Mouse (Mus musculus) heart, embryonic 13.5 days (tissue): ENCODE measurements around the gene Dpp8. TPM values are rescaled to one million over a fixed set of nuclear protein-coding genes. Genes with fewer than 3 reads are reported as not detected.
"Not testable (repeated sequence)": the region's sequence is repeated elsewhere in the genome, so short reads cannot be mapped to it uniquely, and the experiment has no call there.

Experiments used
- ATAC-seq: fragments of 200-750 bp; cut with Nextera tagmentation; 2 replicates; pipeline ENCODE4 v1.8.0; 2017; ENCODE audit warnings: moderate TSS enrichment; ENCODE audit not compliant: insufficient number of reproducible peaks, low FRiP score, low TSS enrichment; ENCODE audit errors: extremely low read depth
- H3K27ac ChIP-seq: fragments of 300-500 bp; sonication (generic); replicated peaks from 2 replicates; pipeline ENCODE4 v1.5.1; 2015; ENCODE audit warnings: moderate library complexity, mild to moderate bottlenecking, inconsistent platforms
- H3K27me3 ChIP-seq: fragments of 300-500 bp; sonication (generic); replicated peaks from 2 replicates; pipeline ENCODE4 v1.6.1; 2015; ENCODE audit warnings: mild to moderate bottlenecking, inconsistent platforms
- H3K36me3 ChIP-seq: fragments of 300-500 bp; sonication (generic); 2 replicates; pipeline ENCODE4 v1.6.1; 2015; ENCODE audit warnings: mild to moderate bottlenecking, inconsistent platforms
- H3K4me1 ChIP-seq: fragments of 300-500 bp; sonication (generic); 2 replicates; pipeline ENCODE4 v1.6.1; 2015; ENCODE audit warnings: inconsistent platforms
- H3K4me2 ChIP-seq: fragments of 300-500 bp; sonication (generic); 2 replicates; pipeline ENCODE4 v1.6.1; 2015; ENCODE audit warnings: inconsistent platforms, mild to moderate bottlenecking, moderate library complexity
- H3K4me3 ChIP-seq: fragments of 300-500 bp; sonication (generic); 2 replicates; pipeline ENCODE4 v1.5.1; 2015; ENCODE audit warnings: moderate library complexity, mild to moderate bottlenecking, inconsistent platforms
- H3K9ac ChIP-seq: fragments of 300-500 bp; sonication (generic); 2 replicates; pipeline ENCODE4 v1.6.1; 2015; ENCODE audit warnings: inconsistent platforms, mild to moderate bottlenecking, moderate library complexity
- H3K9me3 ChIP-seq: fragments of 300-500 bp; sonication (generic); 2 replicates; pipeline ENCODE4 v1.6.1; 2016; ENCODE audit warnings: inconsistent platforms
- WGBS: fragments of 180-500 bp; shearing (Covaris S2); methylation state at CpG from one replicate; pipeline ENCODE4 v1.1.7; 2015; ENCODE audit warnings: mixed read lengths; 5-methylcytosine and 5-hydroxymethylcytosine counted together
- polyA plus RNA-seq: library from polyadenylated mRNA; unstranded; fragments of >200 nt; fragmentation: Nextera tagmentation; extraction: Ambion mirVana; gene quantifications from 2 replicates; pipeline ENCODE4 v1.2.1, GENCODE M21; 2015

Gene Dpp8
- polyA plus RNA-seq, 1 experiment from 2014 or later: 26.1 TPM

- ATAC-seq: no peak
- Histone ChIP-seq H3K4me1 (peaks cover 44% of the 10 kb centered on the region), H3K27ac (no peak overlapping the region), H3K36me3 (no peaks in the 10 kb centered on the region), H3K9me3 (no peaks in the 10 kb centered on the region), H3K9ac (peak overlapping the region; percentile 98), H3K4me3 (no peak overlapping the region), H3K4me2 (peak overlapping the region; percentile 94; the same call in 1 of the 2 replicates), H3K27me3 (0 out of 2 replicates have a peak, but pooled peaks cover 2% of the 10 kb centered on the region)
- WGBS: 60% methylated on average over 4 of the region's 4 CpGs
Observed at GRCm38 (mm10) chr9:65022580-65023135, 9.6 kb upstream of the Dpp8 start.

GRCm38 (mm10) chr9:65023447-65023846 lies 8.8 kb upstream of the Dpp8 start:
- 0 out of 2 replicates have a peak, but pooled peaks cover 2% of the 10 kb centered on the region for H3K27me3 ChIP-seq
- WGBS: 86% methylated on average over 3 of the region's 3 CpGs
- ATAC-seq: no peak
- H3K9ac ChIP-seq: no peak overlapping the region
- H3K4me2 ChIP-seq: no peak overlapping the region
- no peak overlapping the region for H3K4me3 ChIP-seq
- H3K36me3 ChIP-seq: no peaks in the 10 kb centered on the region
- H3K27ac ChIP-seq: no peak overlapping the region
- no peaks in the 10 kb centered on the region for H3K9me3 ChIP-seq
- peaks cover 37% of the 10 kb centered on the region for H3K4me1 ChIP-seq

- Histone ChIP-seq H3K4me1 (peaks cover 9% of the 10 kb centered on the region), H3K4me3 (no peak overlapping the region), H3K36me3 (no peaks in the 10 kb centered on the region), H3K27ac (no peak overlapping the region), H3K4me2 (no peak overlapping the region), H3K9me3 (no peaks in the 10 kb centered on the region), H3K27me3 (0 out of 2 replicates have a peak, but pooled peaks cover 2% of the 10 kb centered on the region), H3K9ac (no peak overlapping the region)
- ATAC-seq: no peak
- 72% methylated on average over 7 of the region's 7 CpGs for WGBS
Observed at GRCm38 (mm10) chr9:65027241-65027640, 5.0 kb upstream of the Dpp8 start.

GRCm38 (mm10) chr9:65028313-65028712 lies 3.9 kb upstream of the Dpp8 start:
- ATAC-seq: no peak
- WGBS: 83% methylated on average over 5 of the region's 5 CpGs

GRCm38 (mm10) chr9:65031355-65031754 lies 859 bp upstream of the Dpp8 start:
- not testable (repeated sequence) for H3K27ac ChIP-seq, H3K9me3 ChIP-seq, H3K4me2 ChIP-seq, H3K9ac ChIP-seq, ATAC-seq, H3K27me3 ChIP-seq, H3K4me3 ChIP-seq
- H3K4me1 ChIP-seq: peaks cover 19% of the 10 kb centered on the region
- H3K36me3 ChIP-seq: peaks cover 15% of the 10 kb centered on the region; the same call in 1 of the 2 replicates
- 62% methylated on average over 5 of the region's 5 CpGs for WGBS

More at GRCm38 (mm10) chr9:65028313-65028712, 3.9 kb upstream of the Dpp8 start:
- Histone ChIP-seq H3K27ac (no peak overlapping the region), H3K4me1 (peaks cover 8% of the 10 kb centered on the region), H3K27me3 (0 out of 2 replicates have a peak, but pooled peaks cover 2% of the 10 kb centered on the region), H3K4me2 (no peak overlapping the region), H3K4me3 (no peak overlapping the region), H3K36me3 (no peaks in the 10 kb centered on the region), H3K9me3 (no peaks in the 10 kb centered on the region), H3K9ac (no peak overlapping the region)

DNA sequence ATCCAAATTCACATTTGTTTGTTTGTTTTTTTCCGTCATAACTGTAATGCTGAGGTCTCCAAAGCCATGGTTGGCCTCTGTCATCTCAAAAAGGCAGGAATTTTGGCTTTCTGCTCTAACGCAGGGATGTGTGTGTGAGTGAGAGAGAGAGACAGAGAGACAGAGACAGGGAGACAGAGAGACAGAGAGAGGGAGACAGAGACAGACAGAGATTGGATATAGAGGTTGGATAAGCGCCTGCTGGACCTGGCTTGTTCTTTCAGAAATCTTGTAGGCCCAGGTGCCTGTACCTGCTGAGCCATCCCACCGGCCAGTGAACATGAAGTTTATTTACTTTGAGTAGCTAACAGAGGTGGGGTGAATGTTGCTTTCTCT lies 333 bp upstream of the Dpp8 start:
- Histone ChIP-seq H3K4me3 (peak overlapping the region; percentile 70), H3K4me2 (peak overlapping the region; percentile 57), H3K4me1 (peaks cover 20% of the 10 kb centered on the region), H3K9me3 (no peaks in the 10 kb centered on the region), H3K27me3 (no peaks in the 10 kb centered on the region), H3K27ac (no peak overlapping the region), H3K9ac (peak overlapping the region; percentile 59), H3K36me3 (peaks cover 20% of the 10 kb centered on the region)
- ATAC-seq: no peak
- 30% methylated on average over 4 of the region's 4 CpGs for WGBS

- no peak overlapping the region for H3K9ac ChIP-seq
- H3K27ac ChIP-seq: no peak overlapping the region
- no peak for ATAC-seq
- H3K27me3 ChIP-seq: no peaks in the 10 kb centered on the region
- no peak overlapping the region for H3K4me2 ChIP-seq
- H3K4me1 ChIP-seq: peaks cover 20% of the 10 kb centered on the region
- WGBS: 97% methylated on average over 1 of the region's 1 CpGs
- H3K36me3 ChIP-seq: peaks cover 65% of the 10 kb centered on the region
- H3K9me3 ChIP-seq: no peaks in the 10 kb centered on the region
- no peak overlapping the region for H3K4me3 ChIP-seq
Observed at GRCm38 (mm10) chr9:65036456-65036855, 4.2 kb downstream of the Dpp8 start.

DNA sequence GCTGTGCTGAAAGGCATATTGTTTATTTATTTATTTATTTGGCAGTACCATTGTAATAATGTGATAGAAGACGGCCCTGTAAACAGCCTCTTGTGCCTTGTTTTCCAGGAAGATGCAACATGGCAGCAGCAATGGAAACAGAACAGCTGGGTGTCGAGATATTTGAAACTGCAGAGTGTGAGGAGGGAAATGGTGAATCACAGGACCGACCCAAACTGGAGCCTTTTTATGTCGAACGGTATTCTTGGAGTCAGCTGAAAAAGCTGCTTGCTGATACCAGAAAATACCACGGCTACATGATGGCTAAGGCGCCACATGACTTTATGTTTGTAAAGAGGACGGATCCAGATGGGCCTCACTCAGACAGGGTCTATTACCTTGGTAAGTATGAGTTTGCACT lies 4.6 kb downstream of the Dpp8 start:
- no peak overlapping the region for H3K27ac ChIP-seq

GRCm38 (mm10) chr9:65041430-65041829 lies 9.2 kb downstream of the Dpp8 start:
- H3K27ac ChIP-seq: no peak overlapping the region
- no peak overlapping the region for H3K4me2 ChIP-seq
- no peak overlapping the region for H3K4me3 ChIP-seq
- WGBS: 93% methylated on average over 5 of the region's 5 CpGs
- ATAC-seq: no peak
- H3K27me3 ChIP-seq: no peaks in the 10 kb centered on the region
- H3K4me1 ChIP-seq: 0 out of 2 replicates have a peak, but pooled peaks cover under 1% of the 10 kb centered on the region
- H3K9ac ChIP-seq: no peak overlapping the region
- H3K36me3 ChIP-seq: peaks cover 94% of the 10 kb centered on the region
- H3K9me3 ChIP-seq: no peaks in the 10 kb centered on the region

More for the DNA sequence above, 4.6 kb downstream of the Dpp8 start:
- peaks cover 19% of the 10 kb centered on the region for H3K4me1 ChIP-seq
- H3K9me3 ChIP-seq: no peaks in the 10 kb centered on the region
- no peak for ATAC-seq
- H3K9ac ChIP-seq: no peak overlapping the region
- 89% methylated on average over 8 of the region's 8 CpGs for WGBS
- H3K36me3 ChIP-seq: peaks cover 69% of the 10 kb centered on the region
- no peak overlapping the region for H3K4me3 ChIP-seq
- H3K27me3 ChIP-seq: no peaks in the 10 kb centered on the region
- no peak overlapping the region for H3K4me2 ChIP-seq

- 94% methylated on average over 1 of the region's 1 CpGs for WGBS
- Histone ChIP-seq H3K4me2 (no peak overlapping the region), H3K4me3 (no peak overlapping the region), H3K9ac (no peak overlapping the region), H3K36me3 (peaks cover 94% of the 10 kb centered on the region), H3K27me3 (no peaks in the 10 kb centered on the region), H3K4me1 (no peaks in the 10 kb centered on the region), H3K9me3 (no peaks in the 10 kb centered on the region), H3K27ac (no peak overlapping the region)
- no peak for ATAC-seq
Observed at GRCm38 (mm10) chr9:65046993-65047392, 14.8 kb downstream of the Dpp8 start.

DNA sequence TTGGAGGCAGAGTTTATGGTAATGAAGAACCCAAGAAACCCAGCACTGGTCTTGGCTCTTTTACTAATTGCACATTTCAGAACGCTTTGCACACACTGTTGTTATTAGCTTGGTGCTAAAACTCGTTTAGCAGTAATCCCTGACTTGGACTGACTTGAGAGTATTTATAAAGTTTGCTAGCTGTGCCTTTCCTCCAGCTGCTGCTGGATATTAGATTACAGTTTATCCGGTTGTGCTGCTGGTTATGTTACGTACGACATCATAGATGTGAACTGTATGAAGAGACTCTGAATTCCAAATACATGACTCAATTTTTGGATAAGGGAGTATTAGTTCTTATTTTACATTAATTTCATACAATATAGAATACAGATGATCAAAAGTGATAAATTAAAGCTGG lies 17.2 kb downstream of the Dpp8 start:
- Histone ChIP-seq H3K4me3 (no peak overlapping the region), H3K4me1 (no peaks in the 10 kb centered on the region), H3K9ac (no peak overlapping the region), H3K36me3 (peaks cover 95% of the 10 kb centered on the region), H3K27me3 (no peaks in the 10 kb centered on the region), H3K9me3 (no peaks in the 10 kb centered on the region), H3K4me2 (no peak overlapping the region), H3K27ac (no peak overlapping the region)
- 89% methylated on average over 5 of the region's 5 CpGs for WGBS
- ATAC-seq: no peak

GRCm38 (mm10) chr9:65050981-65051380 lies 18.8 kb downstream of the Dpp8 start:
- no peak overlapping the region for H3K9ac ChIP-seq
- H3K27me3 ChIP-seq: no peaks in the 10 kb centered on the region
- peaks cover 96% of the 10 kb centered on the region for H3K36me3 ChIP-seq
- no peak for ATAC-seq
- H3K9me3 ChIP-seq: no peaks in the 10 kb centered on the region
- no peak overlapping the region for H3K4me2 ChIP-seq
- 93% methylated on average over 3 of the region's 3 CpGs for WGBS
- H3K4me3 ChIP-seq: no peak overlapping the region
- no peak overlapping the region for H3K27ac ChIP-seq
- H3K4me1 ChIP-seq: no peaks in the 10 kb centered on the region
